Mouse (Mus musculus) lung, postnatal 0 days (tissue): ENCODE measurements around the gene Mcl1. TPM values are rescaled to one million over a fixed set of nuclear protein-coding genes. Genes with fewer than 3 reads are reported as not detected.

ENCODE experiments used
- ATAC-seq: fragments of 200-750 bp; cut with Nextera tagmentation; 2 replicates; pipeline ENCODE4 v1.8.0; 2017; ENCODE audit warnings: moderate library complexity
- DNase-seq: peaks from one replicate; pipeline ENCODE4 v3.0.0-alpha.2; 2016; ENCODE audit warnings: low spot score
- H3K27ac ChIP-seq: fragments of 300-500 bp; sonication (generic); 2 replicates; pipeline ENCODE4 v1.5.1; 2014; ENCODE audit warnings: antibody characterized with exemption, mild to moderate bottlenecking, low read length, mixed read lengths
- H3K27me3 ChIP-seq: fragments of 300-500 bp; sonication (generic); replicated peaks from 2 replicates; pipeline ENCODE4 v1.6.1; 2014; ENCODE audit warnings: low read length, mixed read lengths; ENCODE audit not compliant: insufficient read depth
- H3K36me3 ChIP-seq: fragments of 300-500 bp; sonication (generic); 2 replicates; pipeline ENCODE4 v1.6.1; 2014; ENCODE audit warnings: low read length, mixed read lengths; ENCODE audit not compliant: insufficient read depth
- H3K4me1 ChIP-seq: fragments of 300-500 bp; sonication (generic); 2 replicates; pipeline ENCODE4 v1.6.1; 2014; ENCODE audit warnings: antibody characterized with exemption, low read depth, low read length, mixed read lengths; ENCODE audit not compliant: insufficient read depth
- H3K4me2 ChIP-seq: fragments of 300-500 bp; sonication (generic); replicated peaks from 2 replicates; pipeline ENCODE4 v1.6.1; 2014; ENCODE audit warnings: low read depth, mild to moderate bottlenecking, low read length, moderate library complexity, mixed read lengths
- H3K4me3 ChIP-seq: fragments of 300-500 bp; sonication (generic); 2 replicates; pipeline ENCODE4 v1.5.1; 2014; ENCODE audit warnings: low read depth, low read length
- H3K9ac ChIP-seq: fragments of 300-500 bp; sonication (generic); replicated peaks from 2 replicates; pipeline ENCODE4 v1.6.1; 2014; ENCODE audit warnings: low read depth, mild to moderate bottlenecking
- H3K9me3 ChIP-seq: fragments of 300-500 bp; sonication (generic); 2 replicates; pipeline ENCODE4 v1.6.1; 2016; ENCODE audit warnings: low read length, mixed read lengths
- CTCF ChIP-seq: IDR thresholded peaks from 2 replicates; pipeline ENCODE4 v1.5.1; 2016; ENCODE audit warnings: antibody characterized with exemption, mild to moderate bottlenecking
- EP300 ChIP-seq: IDR thresholded peaks from 2 replicates; pipeline ENCODE4 v1.6.1; 2016; ENCODE audit warnings: antibody characterized with exemption, mild to moderate bottlenecking, control low read depth
- WGBS: fragments of 180-500 bp; shearing (Covaris S2); extraction: QIAGEN DNeasy Blood & Tissue Kit; methylation state at CpG from one replicate; pipeline ENCODE4 v1.1.7; 2014; 5-methylcytosine and 5-hydroxymethylcytosine counted together
- polyA plus RNA-seq: library from polyadenylated mRNA; unstranded; fragments of >200 nt; fragmentation: Nextera tagmentation; extraction: Ambion mirVana; gene quantifications from 2 replicates; pipeline ENCODE4 v1.2.1, GENCODE M21; 2015

Mcl1 gene
- polyA plus RNA-seq, 1 experiment from 2014 or later = 101 TPM

- TF ChIP-seq CTCF (peak; percentile 48), EP300 (no peak)
- Histone ChIP-seq H3K4me1 (peaks cover 2% of the 10 kb centered on the region; the same call in 1 of the 2 replicates), H3K36me3 (no peaks in the 10 kb centered on the region; the same call in 1 of the 2 replicates), H3K4me3 (no peak overlapping the region), H3K27me3 (no peaks in the 10 kb centered on the region), H3K9ac (no peak overlapping the region), H3K4me2 (no peak overlapping the region), H3K9me3 (no peaks in the 10 kb centered on the region), H3K27ac (no peak overlapping the region)
- DNase-seq (peak; percentile 41), ATAC-seq (no peak)
- WGBS = 54% methylated on average over 5 of the region's 5 CpGs
Measured at GRCm38 (mm10) chr3:95682878-95683277, 24.3 kb downstream of the Mcl1 start.

- H3K4me1 ChIP-seq = peaks cover 2% of the 10 kb centered on the region; the same call in 1 of the 2 replicates
- H3K9ac ChIP-seq = no peak overlapping the region
- H3K4me3 ChIP-seq = no peak overlapping the region
- no peak for TF ChIP-seq CTCF
- peak; percentile 69; the same call in 1 of the 2 replicates for TF ChIP-seq EP300
- no peak overlapping the region for H3K27ac ChIP-seq
- H3K27me3 ChIP-seq = no peaks in the 10 kb centered on the region
- no peaks in the 10 kb centered on the region; the same call in 1 of the 2 replicates for H3K36me3 ChIP-seq
- ATAC-seq (peak; percentile 51), DNase-seq (peak; percentile 76)
- H3K4me2 ChIP-seq = no peak overlapping the region
- 47% methylated on average over 3 of the region's 8 CpGs for WGBS
- H3K9me3 ChIP-seq = no peaks in the 10 kb centered on the region
Measured at GRCm38 (mm10) chr3:95684846-95685245, 26.3 kb downstream of the Mcl1 start.

GRCm38 (mm10) chr3:95685301-95685700, 26.7 kb downstream of the Mcl1 start:
- Histone ChIP-seq H3K36me3 (no peaks in the 10 kb centered on the region; the same call in 1 of the 2 replicates), H3K27me3 (no peaks in the 10 kb centered on the region), H3K9ac (no peak overlapping the region), H3K4me2 (no peak overlapping the region), H3K4me1 (peaks cover 2% of the 10 kb centered on the region; the same call in 1 of the 2 replicates), H3K9me3 (no peaks in the 10 kb centered on the region), H3K4me3 (no peak overlapping the region), H3K27ac (no peak overlapping the region)
- TF ChIP-seq EP300 (no peak), CTCF (no peak)
- ATAC-seq (no peak), DNase-seq (no peak)
- WGBS = 76% methylated on average over 3 of the region's 4 CpGs

GRCm38 (mm10) chr3:95685701-95686100, 27.1 kb downstream of the Mcl1 start:
- TF ChIP-seq EP300 = no peak
- no peak for TF ChIP-seq CTCF
- H3K4me1 ChIP-seq = peaks cover 2% of the 10 kb centered on the region; the same call in 1 of the 2 replicates
- no peak overlapping the region for H3K4me2 ChIP-seq
- WGBS = 74% methylated on average over 2 of the region's 2 CpGs
- no peak overlapping the region for H3K9ac ChIP-seq
- H3K27me3 ChIP-seq = no peaks in the 10 kb centered on the region
- no peaks in the 10 kb centered on the region; the same call in 1 of the 2 replicates for H3K36me3 ChIP-seq
- no peak for ATAC-seq
- H3K27ac ChIP-seq = peak overlapping the region; percentile 91; the same call in 1 of the 2 replicates
- H3K9me3 ChIP-seq = no peaks in the 10 kb centered on the region
- no peak for DNase-seq
- no peak overlapping the region for H3K4me3 ChIP-seq

GRCm38 (mm10) chr3:95686492-95687167, 28.0 kb downstream of the Mcl1 start:
- TF ChIP-seq CTCF (no peak), EP300 (no peak)
- 42% methylated on average over 10 of the region's 10 CpGs for WGBS
- Histone ChIP-seq H3K9ac (0 out of 2 replicates have a peak overlapping the region, but pooled peaks have one; percentile 12), H3K27ac (peak overlapping the region; percentile 91), H3K36me3 (no peaks in the 10 kb centered on the region; the same call in 1 of the 2 replicates), H3K4me2 (peak overlapping the region; percentile 85), H3K9me3 (no peaks in the 10 kb centered on the region), H3K27me3 (no peaks in the 10 kb centered on the region), H3K4me1 (peaks cover 2% of the 10 kb centered on the region; the same call in 1 of the 2 replicates), H3K4me3 (peak overlapping the region; percentile 55)
- DNase-seq (peak; percentile 49), ATAC-seq (peak; percentile 3; the same call in 1 of the 2 replicates)

- Histone ChIP-seq H3K4me1 (peaks cover 2% of the 10 kb centered on the region; the same call in 1 of the 2 replicates), H3K9me3 (no peaks in the 10 kb centered on the region), H3K36me3 (no peaks in the 10 kb centered on the region), H3K27me3 (no peaks in the 10 kb centered on the region), H3K4me3 (peak overlapping the region; percentile 55), H3K4me2 (peak overlapping the region; percentile 85), H3K27ac (peak overlapping the region; percentile 91), H3K9ac (peak overlapping the region; percentile 54)
- DNase-seq (peak; percentile 34), ATAC-seq (peak; percentile 8)
- 10% methylated on average over 4 of the region's 4 CpGs for whole genome bisulfite sequencing
- TF ChIP-seq CTCF (peak; percentile 12; the same call in 1 of the 2 replicates), EP300 (no peak)
Measured at GRCm38 (mm10) chr3:95687168-95687523, 28.6 kb downstream of the Mcl1 start.
